Mouse (Mus musculus) forebrain, embryonic 16.5 days (tissue): ENCODE data around the gene Sgtb. TPM values are rescaled to one million over a fixed set of nuclear protein-coding genes. Genes with fewer than 3 reads are reported as not detected.

Experiments used
- polyA plus RNA-seq: library from polyadenylated mRNA; unstranded; fragments of >200 nt; fragmentation: Nextera tagmentation; extraction: Ambion mirVana; gene quantifications from 2 replicates; pipeline ENCODE4 v1.2.1, GENCODE M21; 2015

Sgtb gene
- polyA plus RNA-seq, 1 experiment from 2014 or later, result 34.0 TPM

Other genes starting within 250 kb of the Sgtb start
- 8.8 and 10.2 TPM in 2 replicates for gene Erbin, start 189.2 kb upstream of the Sgtb start, polyA plus RNA-seq
- 40.1 and 45.8 TPM in 2 replicates for gene Nln, start 127 bp upstream of the Sgtb start, polyA plus RNA-seq
- gene Trappc13, start 68.7 kb downstream of the Sgtb start, polyA plus RNA-seq, result 69.4 and 72.5 TPM in 2 replicates
- gene Trim23, start 69.1 kb downstream of the Sgtb start, polyA plus RNA-seq, result 43.8 and 46.5 TPM in 2 replicates
- 22.5 and 28.3 TPM in 2 replicates for gene Cenpk, start 118.9 kb downstream of the Sgtb start, polyA plus RNA-seq
- gene Ppwd1, start 119.1 kb downstream of the Sgtb start, polyA plus RNA-seq, result 9.7 and 10.3 TPM in 2 replicates
- gene Adamts6, start 178.1 kb downstream of the Sgtb start, polyA plus RNA-seq, result 1.8 and 2.5 TPM in 2 replicates